Mouse (Mus musculus) layer of hippocampus, postnatal 10 days (tissue): ENCODE results near the gene Batf2. TPM values are rescaled to one million over a fixed set of nuclear protein-coding genes. Genes with fewer than 3 reads are reported as not detected.
"Not testable (repeated sequence)": the region's sequence is repeated elsewhere in the genome, so short reads cannot be mapped to it uniquely, and the experiment has no call there.

Source experiments
- DNase-seq, 2 experiments: peaks; one replicate each; pipeline ENCODE4 v3.0.0; 2021; ENCODE audit warnings: low spot score in 2 of 2
- total RNA-seq, 2 experiments: library from RNA; stranded (reverse); gene quantifications; 2 replicates each; pipeline ENCODE4 v1.2.3; 2021

The Batf2 gene
- total RNA-seq, 2 experiments from 2014 or later, result 0.59 TPM; not detected in 1

DNA sequence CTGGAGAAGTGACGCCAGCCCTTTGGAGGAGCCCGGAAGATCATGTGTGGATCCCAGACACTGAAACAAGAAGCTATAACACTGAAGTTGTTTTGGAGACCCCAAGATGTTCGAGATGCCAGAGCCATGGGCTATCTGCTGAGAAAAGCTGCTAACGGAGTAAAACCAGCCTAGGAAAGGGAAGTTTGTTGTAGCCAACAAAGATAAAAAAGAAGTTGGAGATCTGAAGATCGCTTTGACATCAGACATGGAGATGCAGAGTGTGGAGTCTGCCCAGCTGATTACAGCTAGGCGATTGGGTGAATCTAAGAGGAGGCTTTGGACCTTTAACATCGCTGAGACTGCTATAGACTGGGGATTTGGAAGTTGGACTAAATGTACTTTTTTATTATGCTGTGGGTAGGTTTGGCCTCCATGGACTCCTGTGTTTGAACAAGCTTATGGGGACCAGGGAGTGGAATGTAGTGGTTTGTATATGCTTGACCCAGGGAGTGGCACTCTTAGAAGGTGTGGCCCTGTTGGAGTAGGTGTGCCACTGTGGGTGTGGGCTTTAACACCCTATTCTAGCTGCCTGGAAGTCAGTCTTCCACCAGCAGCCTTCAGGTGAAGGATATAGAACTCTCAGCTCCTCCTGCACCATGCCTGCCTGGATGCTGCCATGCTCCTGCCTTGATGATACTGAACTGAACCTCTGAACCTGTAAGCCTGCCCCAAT is 10.2 kb upstream of the Batf2 start:
- DNase-seq, result not testable (repeated sequence)

DNA sequence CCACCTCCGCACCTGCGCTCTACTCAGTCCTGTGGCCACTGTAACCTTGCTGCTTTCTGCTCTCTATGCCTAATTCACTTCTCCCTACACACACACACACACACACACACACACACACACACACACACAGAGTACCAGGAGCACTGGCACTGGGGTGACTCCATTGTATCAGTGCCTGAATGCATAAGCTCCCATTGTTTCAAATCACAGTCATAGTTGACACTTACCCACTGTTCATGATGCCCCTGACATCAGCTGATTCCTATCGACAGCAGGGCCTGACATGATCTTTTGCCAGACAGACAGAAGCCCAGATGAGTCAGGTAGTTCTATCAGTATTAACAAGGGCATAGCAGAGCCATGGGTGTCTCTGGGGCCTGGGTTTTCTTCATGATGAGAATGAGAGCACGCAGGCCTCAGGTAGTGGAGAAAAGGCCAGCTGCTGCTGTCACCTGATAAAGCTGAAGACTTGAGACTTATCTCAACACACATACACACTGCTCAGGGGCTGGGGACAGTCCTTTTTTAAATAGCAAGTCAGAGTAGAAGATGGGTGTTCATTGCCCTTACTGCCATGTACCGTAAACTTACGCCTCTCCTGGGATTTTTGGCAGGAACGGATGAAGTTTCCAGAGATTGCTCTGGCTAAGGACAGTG is 8.5 kb upstream of the Batf2 start:
- no peak for DNase-seq

DNA sequence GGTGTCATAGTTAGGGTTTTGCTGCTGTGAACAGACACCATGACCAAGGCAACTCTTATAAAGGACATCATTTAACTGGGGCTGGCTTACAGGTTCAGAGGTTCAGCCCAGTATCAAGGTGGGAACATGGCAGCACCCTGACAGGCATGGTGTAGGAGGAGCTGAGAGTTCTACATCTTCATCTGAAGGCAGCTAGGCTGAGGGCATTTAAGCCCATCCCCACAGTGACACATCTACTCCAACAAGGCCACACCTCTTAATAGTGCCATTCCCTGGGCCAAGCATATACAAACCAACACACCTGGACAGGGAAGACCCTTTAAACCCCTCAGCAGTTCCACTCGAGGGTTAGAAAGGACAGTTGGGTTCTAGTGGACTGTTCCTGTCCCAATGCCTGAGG is 7.6 kb upstream of the Batf2 start:
- not testable (repeated sequence) for DNase-seq

GRCm38 (mm10) chr19:6136397-6136796 is 4.4 kb upstream of the Batf2 start:
- no peak for DNase-seq

GRCm38 (mm10) chr19:6139701-6140100 is 1.1 kb upstream of the Batf2 start:
- no peak for DNase-seq

- no peak for DNase-seq
These were observed 457 bp upstream of the Batf2 start for GRCm38 (mm10) chr19:6140374-6140677.

- DNase-seq, result peak; percentile 82 to 85
These were observed 589 bp downstream of the Batf2 start, which contains the start of gene Arl2 for GRCm38 (mm10) chr19:6141394-6141749. Arl2 (minus strand) TSS chr19:6141548.

DNA sequence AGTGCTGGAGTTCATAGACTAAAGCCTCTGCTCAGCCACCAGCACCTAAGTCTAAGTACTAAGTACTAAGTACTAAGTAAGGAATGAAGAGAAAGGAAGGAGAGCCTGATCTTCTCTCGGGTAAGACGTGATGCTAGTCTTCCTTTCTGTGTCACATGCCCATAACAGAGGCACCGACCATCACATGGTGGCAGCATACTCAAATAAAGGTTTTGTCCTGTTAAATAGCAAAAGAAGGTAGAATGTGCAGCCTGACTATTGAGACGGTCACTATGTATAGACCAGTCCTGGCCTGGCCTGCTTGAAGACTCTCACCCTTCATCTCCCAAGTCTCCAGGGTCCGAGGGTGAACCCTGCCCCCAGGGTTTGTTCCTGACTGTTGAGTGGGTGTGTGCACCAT is 4.1 kb downstream of the Batf2 start:
- no peak for DNase-seq

- DNase-seq, result no peak
These were observed 14.4 kb downstream of the Batf2 start for GRCm38 (mm10) chr19:6155174-6155573.

- no peak for DNase-seq
These were observed 15.6 kb downstream of the Batf2 start for GRCm38 (mm10) chr19:6156372-6156771.

DNA sequence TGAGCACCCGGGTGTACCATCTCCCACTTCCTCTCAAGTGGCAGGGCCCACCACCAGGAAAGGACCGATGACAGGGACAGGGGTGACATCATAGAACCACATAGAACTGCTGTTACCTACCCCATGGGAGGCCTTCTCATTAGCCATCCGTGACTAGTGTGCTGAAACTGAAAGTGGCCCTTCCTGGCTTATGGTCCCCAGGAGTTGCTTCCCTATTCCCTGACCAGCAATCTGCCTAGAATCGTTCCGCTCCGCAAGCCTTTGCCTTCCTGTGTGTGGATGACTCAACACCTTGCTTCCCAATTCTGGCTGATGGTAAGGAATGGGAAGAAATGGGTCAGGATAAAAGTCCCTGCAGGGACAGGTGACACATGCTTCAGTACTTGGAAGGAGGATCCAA is 16.4 kb downstream of the Batf2 start:
- DNase-seq, result no peak

- no peak for DNase-seq
These were observed 23.2 kb downstream of the Batf2 start for GRCm38 (mm10) chr19:6163872-6164547.

DNA sequence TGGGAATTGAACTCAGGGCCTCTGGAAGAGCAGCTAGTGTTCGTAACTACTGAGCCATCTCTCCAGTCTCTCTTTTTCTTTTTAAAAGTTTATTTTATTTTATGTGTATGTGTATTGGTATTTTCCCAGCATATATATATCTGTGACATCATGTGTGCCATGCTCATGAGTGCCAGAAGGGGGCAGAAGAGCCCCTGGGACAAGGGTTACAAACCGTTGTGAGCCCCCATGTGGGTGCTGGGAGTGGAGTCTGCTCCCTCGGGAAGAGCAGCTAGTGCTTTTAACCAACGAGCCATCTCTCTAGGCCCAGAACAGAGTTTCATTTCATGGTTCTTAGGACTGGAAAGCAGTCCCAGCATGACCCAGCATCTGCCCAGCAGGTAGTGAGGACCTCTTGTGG is 26.0 kb downstream of the Batf2 start:
- no peak for DNase-seq

DNA sequence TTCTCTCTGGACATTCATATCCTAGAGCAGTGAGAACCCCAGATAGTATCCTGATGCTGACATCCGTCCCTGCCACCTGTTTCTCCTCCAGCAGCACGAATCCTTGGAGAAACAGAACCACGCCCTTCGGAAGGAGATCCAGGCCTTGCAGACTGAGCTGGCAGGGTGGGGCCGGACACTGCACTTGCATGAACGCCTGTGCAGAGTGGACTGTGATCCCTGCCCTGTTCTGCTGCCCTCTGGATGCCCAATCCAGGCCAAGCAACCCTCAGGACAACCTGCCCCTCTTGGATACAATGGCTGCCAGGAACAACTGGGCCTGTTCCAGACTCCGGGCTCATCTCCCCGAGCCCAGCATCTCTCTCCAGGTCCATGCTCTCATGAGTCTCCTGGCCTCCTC is 30.4 kb downstream of the Batf2 start:
- DNase-seq, result no peak

- DNase-seq, result no peak
These were observed 34.0 kb downstream of the Batf2 start for GRCm38 (mm10) chr19:6174771-6175170.

DNA sequence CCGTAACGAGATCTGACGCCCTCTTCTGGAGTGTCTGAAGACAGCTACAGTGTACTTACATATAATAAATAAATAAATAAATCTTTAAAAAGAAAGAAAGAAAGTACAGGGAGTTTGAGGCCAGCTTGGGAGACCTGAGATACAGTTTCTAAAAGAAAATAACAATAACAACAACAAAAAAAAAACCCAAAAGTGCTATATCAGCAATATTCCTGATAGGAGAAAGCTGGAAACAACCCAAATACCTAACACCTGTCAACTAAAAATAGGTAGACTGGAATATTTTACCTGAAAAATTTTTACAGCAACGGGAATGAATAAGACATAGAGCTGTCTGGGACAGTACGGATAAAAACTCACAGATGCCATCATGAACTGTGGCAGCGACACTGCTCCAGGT is 38.0 kb downstream of the Batf2 start:
- no peak for DNase-seq

- no peak for DNase-seq
These were observed 40.8 kb downstream of the Batf2 start for GRCm38 (mm10) chr19:6181629-6182028.

DNA sequence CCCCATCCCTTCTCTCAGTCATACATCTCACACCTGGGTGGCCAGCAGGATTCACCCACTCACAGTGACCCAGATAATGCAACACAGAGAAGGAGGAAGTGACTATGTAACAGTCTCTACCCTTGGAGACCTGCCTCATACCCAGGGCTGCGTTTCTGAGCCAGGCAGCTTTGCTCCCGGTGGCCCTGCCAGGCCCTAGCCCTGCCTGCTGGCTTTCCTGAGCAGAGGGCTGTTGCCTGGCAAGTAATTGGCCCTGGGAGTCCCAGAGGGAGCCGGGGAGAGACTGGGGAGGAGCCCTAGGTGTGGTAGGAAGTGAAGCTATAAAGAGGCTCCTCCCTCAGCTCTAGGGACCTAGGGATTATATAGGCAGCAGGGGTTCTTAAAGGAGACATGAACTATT is 41.8 kb downstream of the Batf2 start:
- DNase-seq, result no peak

DNA sequence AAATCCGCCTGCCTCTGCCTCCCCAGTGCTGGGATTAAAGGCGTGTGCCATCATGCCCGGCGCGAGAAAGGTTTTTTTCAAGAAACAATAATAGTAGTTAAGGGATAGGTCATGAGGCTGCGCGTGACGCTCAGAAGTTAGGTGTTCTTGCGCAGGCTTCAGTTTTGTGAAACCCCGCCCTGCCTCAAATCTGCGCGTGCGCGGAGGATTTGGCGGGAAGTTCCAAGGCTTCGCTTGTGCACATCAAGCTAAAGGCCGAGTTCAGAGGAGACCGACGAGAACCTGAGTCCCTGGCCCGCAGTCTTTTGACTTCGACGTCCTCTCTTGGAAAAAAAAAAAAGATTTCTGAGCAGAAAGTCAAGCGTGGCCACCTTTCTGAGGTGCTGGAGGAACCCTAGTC is 43.3 kb downstream of the Batf2 start, which contains the start of gene Majin:
Gene Majin (plus strand): TSS at position 258 of the 400 bp plus-strand sequence.
- DNase-seq, result no peak

GRCm38 (mm10) chr19:6204265-6204664 is 63.5 kb downstream of the Batf2 start:
- DNase-seq, result no peak

- DNase-seq, result no peak
These were observed 65.9 kb downstream of the Batf2 start for GRCm38 (mm10) chr19:6206716-6207115.

- DNase-seq, result no peak
These were observed 75.4 kb downstream of the Batf2 start for GRCm38 (mm10) chr19:6216046-6216705.
